ENCODE assay signal across 8 mouse cellular contexts in the genomic region with DNA sequence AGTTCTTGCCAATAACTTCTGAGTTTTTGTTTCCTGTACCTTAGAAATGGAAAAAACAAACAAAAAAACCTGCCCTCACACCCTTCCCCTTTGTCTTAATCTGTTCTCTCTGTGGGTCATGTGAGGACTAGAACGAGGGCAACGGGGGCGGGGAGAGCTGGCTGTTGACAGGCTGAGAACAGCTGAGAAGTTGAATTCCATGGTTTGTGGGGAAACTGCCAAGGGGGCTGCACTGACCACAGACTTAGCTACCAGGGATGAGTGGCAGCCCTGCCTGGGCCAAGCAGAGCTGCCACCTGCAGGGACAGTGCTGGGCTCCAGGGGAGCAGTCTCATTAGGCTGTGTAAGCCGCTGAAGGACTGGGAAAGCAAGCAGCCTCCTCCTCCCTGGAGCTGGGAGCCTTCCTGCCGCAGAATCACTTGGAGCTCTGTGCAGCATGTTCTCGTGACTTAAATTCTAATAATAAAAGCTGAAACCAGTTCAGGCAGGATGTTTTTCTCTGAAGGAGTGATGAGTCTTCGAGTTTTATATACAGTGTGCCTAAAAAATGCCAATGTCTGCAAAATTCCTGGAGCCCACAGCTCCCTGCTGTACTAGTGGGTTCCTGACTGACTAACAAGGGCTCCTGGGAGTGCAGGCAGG.
DNase-seq lines count a peak whose midpoint lies in the region; ATAC-seq and TF ChIP-seq lines count a peak whose summit lies in the region.

No protein-coding gene starts in this region.

- H3K36me3 ChIP-seq in spleen, adult 2 months (ENCODE audit: control insufficient read depth, insufficient read depth, low read length): peaks cover 18% of the 10 kb centered on the region
- H3K36me3 ChIP-seq in forebrain, embryonic 15.5 days: no peaks in the 10 kb centered on the region
- peaks cover 31% of the 10 kb centered on the region for H3K36me3 ChIP-seq in liver, embryonic 12.5 days

- peak; percentile 87 for ATAC-seq in forebrain, embryonic 15.5 days (replicated peaks)
- peak; percentile 51; the same call in 1 of the 2 replicates for ATAC-seq in liver, embryonic 12.5 days

- intact Hi-C loops in heart, postnatal 10 days (cut with DNase I): no loop called here

- H3K4me3 ChIP-seq in spleen, adult 2 months (ENCODE audit: extremely low read depth, insufficient read depth, insufficient read length): no peak overlapping the region
- H3K4me3 ChIP-seq in forebrain, embryonic 15.5 days: no peak overlapping the region
- H3K4me3 ChIP-seq in liver, embryonic 12.5 days: no peak overlapping the region

- H3K4me1 ChIP-seq in spleen, adult 2 months (ENCODE audit: control insufficient read depth, insufficient read depth, insufficient read length): no peaks in the 10 kb centered on the region
- peaks cover 9% of the 10 kb centered on the region for H3K4me1 ChIP-seq in forebrain, embryonic 15.5 days
- H3K4me1 ChIP-seq in liver, embryonic 12.5 days: peaks cover 14% of the 10 kb centered on the region

- H3K27me3 ChIP-seq in spleen, adult 2 months (ENCODE audit: control insufficient read depth, insufficient read depth, low read length): no peaks in the 10 kb centered on the region
- no peaks in the 10 kb centered on the region for H3K27me3 ChIP-seq in forebrain, embryonic 15.5 days
- no peaks in the 10 kb centered on the region for H3K27me3 ChIP-seq in liver, embryonic 12.5 days (replicated peaks)

- no peak for TF ChIP-seq CTCF in spleen, adult 2 months (IDR thresholded peaks at IDR 0.05; ENCODE audit: extremely low read depth, insufficient read depth, insufficient read length, insufficient replicate concordance)

- 29% methylated on average over 7 of the region's 7 CpGs for WGBS in spleen, adult 2 months
- WGBS in forebrain, embryonic 15.5 days: 23% methylated on average over 7 of the region's 7 CpGs
- 55% methylated on average over 7 of the region's 7 CpGs for WGBS in liver, embryonic 12.5 days (ENCODE audit: insufficient replicate concordance)

- H3K4me2 ChIP-seq in forebrain, embryonic 15.5 days (replicated peaks): no peak overlapping the region
- H3K4me2 ChIP-seq in liver, embryonic 12.5 days: no peak overlapping the region

- H3K27ac ChIP-seq in spleen, adult 2 months (ENCODE audit: insufficient read depth, low read length): peak overlapping the region; percentile 77
- peak overlapping the region; percentile 71 for H3K27ac ChIP-seq in forebrain, embryonic 15.5 days (replicated peaks)
- H3K27ac ChIP-seq in liver, embryonic 12.5 days: peak overlapping the region; percentile 62

- no peak for TF ChIP-seq POLR2A in spleen, adult 2 months (IDR thresholded peaks at IDR 0.05; ENCODE audit: low read depth, low read length)

- no peaks in the 10 kb centered on the region for H3K9me3 ChIP-seq in forebrain, embryonic 15.5 days
- H3K9me3 ChIP-seq in liver, embryonic 12.5 days (replicated peaks): no peaks in the 10 kb centered on the region

- no peak for DNase-seq in spleen, adult 2 months (ENCODE audit: low read depth in 1 of 2, low spot score in 2 of 2)
- no peak for DNase-seq in spleen, postnatal 4 days (ENCODE audit: low spot score in 2 of 2)
- DNase-seq in heart, postnatal 10 days: peak; percentile 91 to 93
- DNase-seq in kidney, postnatal 36 days: peak; percentile 87 to 91
- peak; percentile 31 for DNase-seq in neural tube, embryonic 10.5 days (ENCODE audit: extremely low spot score, low spot score)
- peak; percentile 33 for DNase-seq in thymus, postnatal 14 days

- H3K9ac ChIP-seq in forebrain, embryonic 15.5 days (replicated peaks): no peak overlapping the region; the same call in 1 of the 2 replicates
- H3K9ac ChIP-seq in liver, embryonic 12.5 days: no peak overlapping the region

Comparison
In these comparisons a context has a peak if more than half of its experiments do, and no peak if none do; other contexts are left out.
1. DNase-seq: peak in heart, postnatal 10 days (2 of 2), kidney, postnatal 36 days (2 of 2), neural tube, embryonic 10.5 days (single experiment) and thymus, postnatal 14 days (single experiment); none in spleen, adult 2 months (0 of 2) and spleen, postnatal 4 days (0 of 2).
2. Peak in every context shown above with its lines, with median percentiles within 50 percentile points of each other: H3K27ac ChIP-seq.